Comparison of ENCODE assay signal across 8 mouse cellular contexts in the genomic region with DNA sequence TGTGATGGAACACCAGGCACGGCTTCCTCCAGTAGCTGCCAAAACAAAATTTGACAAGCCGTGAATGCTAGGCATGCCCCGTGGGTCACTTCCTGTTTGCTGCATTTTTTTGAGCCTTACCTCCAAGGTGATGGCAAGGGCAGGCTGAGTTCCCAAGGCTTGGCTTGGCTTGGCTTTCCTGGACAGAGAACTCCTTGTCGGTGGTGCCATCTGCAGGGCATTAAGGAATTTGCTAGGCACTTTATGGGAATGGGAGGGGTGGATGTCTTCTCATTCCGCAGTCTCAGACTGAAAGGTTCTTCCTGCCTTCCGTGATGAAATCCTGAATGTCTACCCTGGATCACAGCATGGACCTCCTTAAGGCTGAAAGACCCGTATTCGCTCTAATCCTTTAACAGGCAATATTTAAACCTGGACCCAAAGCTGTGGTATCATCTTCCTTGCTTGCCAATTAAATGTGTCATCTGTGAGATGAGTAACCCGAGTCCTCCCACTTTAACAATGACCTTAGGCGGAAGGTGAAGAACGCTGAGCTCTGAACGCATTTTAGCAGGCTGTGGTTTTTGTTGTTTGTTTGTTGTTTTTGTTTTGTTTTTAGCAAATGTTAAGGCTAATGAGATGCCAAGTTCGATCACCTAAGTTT. TPM values are rescaled to one million over a fixed set of nuclear protein-coding genes. Genes with fewer than 3 reads are reported as not detected.
DNase-seq lines count a peak whose midpoint lies in the region; ATAC-seq and TF ChIP-seq lines count a peak whose summit lies in the region.

No protein-coding gene starts in this region.

- no peak for TF ChIP-seq POLR2A in embryonic fibroblast, embryonic 13.5 days (IDR thresholded peaks at IDR 0.05; ENCODE audit: low read depth, low read length)
- no peak for TF ChIP-seq POLR2A in limb, embryonic 14.5 days (IDR thresholded peaks at IDR 0.05; ENCODE audit: borderline replicate concordance, extremely low read depth, insufficient read depth, insufficient read length)
- no peak for TF ChIP-seq POLR2A in testis, adult 2 months (IDR thresholded peaks at IDR 0.05; ENCODE audit: control insufficient read depth, low read depth, low read length)

- peaks cover 15% of the 10 kb centered on the region for H3K36me3 ChIP-seq in heart, embryonic 12.5 days
- H3K36me3 ChIP-seq in kidney, embryonic 14.5 days (ENCODE audit: control insufficient read depth, insufficient read depth, low read length): peaks cover 9% of the 10 kb centered on the region
- peaks cover 16% of the 10 kb centered on the region for H3K36me3 ChIP-seq in limb, embryonic 14.5 days (ENCODE audit: control insufficient read depth, insufficient read depth, low read length)
- no peaks in the 10 kb centered on the region; the same call in 1 of the 2 replicates for H3K36me3 ChIP-seq in testis, adult 2 months (ENCODE audit: control insufficient read depth, insufficient read depth, low read length)

- H3K27me3 ChIP-seq in heart, embryonic 12.5 days (replicated peaks): no peaks in the 10 kb centered on the region
- H3K27me3 ChIP-seq in kidney, embryonic 14.5 days (ENCODE audit: control insufficient read depth, insufficient read depth, low read length): no peaks in the 10 kb centered on the region
- no peaks in the 10 kb centered on the region for H3K27me3 ChIP-seq in limb, embryonic 14.5 days (ENCODE audit: control insufficient read depth, insufficient read depth, low read length)
- no peaks in the 10 kb centered on the region for H3K27me3 ChIP-seq in testis, adult 2 months (ENCODE audit: control insufficient read depth, insufficient read depth, low read length)

- DNase-seq in adrenal gland, postnatal 25 days: peak; percentile 69
- peak; percentile 88 for DNase-seq in limb, embryonic 14.5 days (ENCODE audit: low spot score)

- peaks cover 3% of the 10 kb centered on the region; the same call in 1 of the 2 replicates for H3K4me1 ChIP-seq in embryonic fibroblast, embryonic 13.5 days (ENCODE audit: control insufficient read depth, insufficient read depth, low read length)
- peaks cover 10% of the 10 kb centered on the region; the same call in 1 of the 2 replicates for H3K4me1 ChIP-seq in heart, embryonic 12.5 days (replicated peaks)
- peaks cover 7% of the 10 kb centered on the region; the same call in 1 of the 2 replicates for H3K4me1 ChIP-seq in kidney, embryonic 14.5 days (ENCODE audit: control insufficient read depth, insufficient read depth, low read length)
- peaks cover 6% of the 10 kb centered on the region; the same call in 1 of the 2 replicates for H3K4me1 ChIP-seq in limb, embryonic 14.5 days (ENCODE audit: control insufficient read depth, insufficient read depth, low read length)
- peaks cover 3% of the 10 kb centered on the region for H3K4me1 ChIP-seq in testis, adult 2 months (ENCODE audit: control insufficient read depth, insufficient read depth, low read length)

- WGBS in heart, embryonic 12.5 days: 16% methylated on average over 13 of the region's 13 CpGs
- WGBS in kidney, embryonic 14.5 days: 10% methylated on average over 13 of the region's 13 CpGs
- WGBS in limb, embryonic 14.5 days: 15% methylated on average over 13 of the region's 13 CpGs

- no peak overlapping the region for H3K4me3 ChIP-seq in embryonic fibroblast, embryonic 13.5 days (ENCODE audit: insufficient read depth, low read length)
- H3K4me3 ChIP-seq in heart, embryonic 12.5 days: no peak overlapping the region
- H3K4me3 ChIP-seq in kidney, embryonic 14.5 days (ENCODE audit: low read length): no peak overlapping the region
- no peak overlapping the region for H3K4me3 ChIP-seq in limb, embryonic 14.5 days (replicated peaks; ENCODE audit: low read length)
- no peak overlapping the region for H3K4me3 ChIP-seq in testis, adult 2 months (ENCODE audit: control insufficient read depth, low read depth, low read length)

- ATAC-seq in CD4-positive, CD25-positive, alpha-beta regulatory T cell, adult 4 months: peak; percentile 67
- peak; percentile 76 for ATAC-seq in heart, embryonic 12.5 days (ENCODE audit: insufficient number of reproducible peaks, low FRiP score)
- peak; percentile 70 for ATAC-seq in kidney, embryonic 14.5 days (ENCODE audit: low FRiP score, low TSS enrichment)
- peak; percentile 68; the same call in 1 of the 2 replicates for ATAC-seq in limb, embryonic 14.5 days (ENCODE audit: low FRiP score, low read depth)
- peak; percentile 66 for ATAC-seq in monocyte, adult 5-6 weeks (replicated peaks; ENCODE audit: insufficient number of reproducible peaks, low FRiP score, low TSS enrichment, poor library complexity, severe bottlenecking)

- no peak overlapping the region for H3K9ac ChIP-seq in heart, embryonic 12.5 days
- H3K9ac ChIP-seq in kidney, embryonic 14.5 days (ENCODE audit: low read depth, low read length): no peak overlapping the region
- no peak overlapping the region for H3K9ac ChIP-seq in limb, embryonic 14.5 days (ENCODE audit: low read depth, low read length, severe bottlenecking)

- H3K27ac ChIP-seq in embryonic fibroblast, embryonic 13.5 days (ENCODE audit: insufficient read depth, low read length): no peak overlapping the region
- H3K27ac ChIP-seq in heart, embryonic 12.5 days (ENCODE audit: poor library complexity, severe bottlenecking): peak overlapping the region; percentile 16; the same call in 1 of the 2 replicates
- no peak overlapping the region for H3K27ac ChIP-seq in kidney, embryonic 14.5 days (ENCODE audit: low read depth, low read length)
- H3K27ac ChIP-seq in limb, embryonic 14.5 days (replicated peaks; ENCODE audit: low read depth, low read length): no peak overlapping the region
- no peak overlapping the region for H3K27ac ChIP-seq in testis, adult 2 months (ENCODE audit: control insufficient read depth, insufficient read depth, low read depth, low read length)

- TF ChIP-seq CTCF in embryonic fibroblast, embryonic 13.5 days (IDR thresholded peaks at IDR 0.05; ENCODE audit: borderline replicate concordance, insufficient read depth, low read length): peak; percentile 52; the same call in 1 of the 2 replicates
- peak; percentile 39; the same call in 1 of the 2 replicates for TF ChIP-seq CTCF in testis, adult 2 months (IDR thresholded peaks at IDR 0.05; ENCODE audit: control insufficient read depth, insufficient read depth, insufficient replicate concordance, low read depth, low read length)

- no peaks in the 10 kb centered on the region for H3K9me3 ChIP-seq in heart, embryonic 12.5 days (replicated peaks)
- H3K9me3 ChIP-seq in kidney, embryonic 14.5 days (ENCODE audit: control insufficient read depth, low read length): no peaks in the 10 kb centered on the region
- no peaks in the 10 kb centered on the region for H3K9me3 ChIP-seq in limb, embryonic 14.5 days (ENCODE audit: control insufficient read depth, low read length)

- H3K4me2 ChIP-seq in heart, embryonic 12.5 days: peak overlapping the region; percentile 44
- H3K4me2 ChIP-seq in kidney, embryonic 14.5 days (replicated peaks; ENCODE audit: low read depth, low read length): 0 out of 2 replicates have a peak overlapping the region, but pooled peaks have one; percentile 10
- no peak overlapping the region for H3K4me2 ChIP-seq in limb, embryonic 14.5 days (replicated peaks; ENCODE audit: low read depth, low read length, severe bottlenecking)

RNA-seq across cellular contexts. Expression of gene Tuba1b, which starts 5.6 kb away (rescaled TPM):
- 100 to 1,000 TPM; 419 to 534 TPM for polyA plus RNA-seq in CD4-positive, CD25-positive, alpha-beta regulatory T cell, adult 4 months (2017; shearing (Covaris generic))
- total RNA-seq in adrenal gland, postnatal 25 days (2021): 285 and 323 TPM in 2 replicates
- 3,138 and 3,689 TPM in 2 replicates for polyA plus RNA-seq in embryonic fibroblast, embryonic 13.5 days (2011; ENCODE audit: insufficient read length, low read depth, missing spikeins)
- 1,481 and 1,517 TPM in 2 replicates for polyA plus RNA-seq in heart, embryonic 12.5 days (2016; fragmentation: Nextera tagmentation; extraction: Ambion mirVana)
- polyA plus RNA-seq in kidney, embryonic 14.5 days (2014; fragmentation: Nextera tagmentation; extraction: Ambion mirVana): 1,971 and 2,088 TPM in 2 replicates
- 2,384 and 3,894 TPM in 2 replicates for polyA plus RNA-seq in limb, embryonic 14.5 days (2012; rRNA removed)
- polyA plus RNA-seq in limb, embryonic 14.5 days (2014; fragmentation: Nextera tagmentation; extraction: Ambion mirVana): 1,587 and 1,605 TPM in 2 replicates
- 86.5 to 154 TPM (median 137 TPM) in 3 replicates for total RNA-seq in monocyte, adult 5-6 weeks (2017)
- 124 and 148 TPM in 2 replicates for polyA plus RNA-seq in testis, adult 2 months (2012; rRNA removed)

RNA-seq across cellular contexts. Expression of gene Lmbr1l, which starts 10.7 kb away (rescaled TPM):
- polyA plus RNA-seq in CD4-positive, CD25-positive, alpha-beta regulatory T cell, adult 4 months (2017; shearing (Covaris generic)): 10 to 100 TPM; 23.3 to 61.6 TPM
- total RNA-seq in adrenal gland, postnatal 25 days (2021): 25.2 and 30.5 TPM in 2 replicates
- polyA plus RNA-seq in embryonic fibroblast, embryonic 13.5 days (2011; ENCODE audit: insufficient read length, low read depth, missing spikeins): 11.3 and 14.7 TPM in 2 replicates
- 16.9 and 17.2 TPM in 2 replicates for polyA plus RNA-seq in heart, embryonic 12.5 days (2016; fragmentation: Nextera tagmentation; extraction: Ambion mirVana)
- 5.5 and 8.6 TPM in 2 replicates for polyA plus RNA-seq in kidney, embryonic 14.5 days (2014; fragmentation: Nextera tagmentation; extraction: Ambion mirVana)
- polyA plus RNA-seq in limb, embryonic 14.5 days (2012; rRNA removed): 66.8 and 145 TPM in 2 replicates
- polyA plus RNA-seq in limb, embryonic 14.5 days (2014; fragmentation: Nextera tagmentation; extraction: Ambion mirVana): 5.5 and 7.8 TPM in 2 replicates
- 54.7 to 97.4 TPM (median 92.2 TPM) in 3 replicates for total RNA-seq in monocyte, adult 5-6 weeks (2017)
- polyA plus RNA-seq in testis, adult 2 months (2012; rRNA removed): 478 and 581 TPM in 2 replicates

RNA-seq across cellular contexts. Expression of gene Gm49450, which starts 24.6 kb away (rescaled TPM):
- polyA plus RNA-seq in CD4-positive, CD25-positive, alpha-beta regulatory T cell, adult 4 months (2017; shearing (Covaris generic)): not detected
- total RNA-seq in adrenal gland, postnatal 25 days (2021): not detected in 2 replicates
- polyA plus RNA-seq in embryonic fibroblast, embryonic 13.5 days (2011; ENCODE audit: insufficient read length, low read depth, missing spikeins): 333 and 559 TPM in 2 replicates
- not detected in 2 replicates for polyA plus RNA-seq in heart, embryonic 12.5 days (2016; fragmentation: Nextera tagmentation; extraction: Ambion mirVana)
- polyA plus RNA-seq in kidney, embryonic 14.5 days (2014; fragmentation: Nextera tagmentation; extraction: Ambion mirVana): not detected in 2 replicates
- 15.1 and 159 TPM in 2 replicates for polyA plus RNA-seq in limb, embryonic 14.5 days (2012; rRNA removed)
- polyA plus RNA-seq in limb, embryonic 14.5 days (2014; fragmentation: Nextera tagmentation; extraction: Ambion mirVana): not detected in 2 replicates
- 12.2 to 56.4 TPM in 2 of 3 replicates, not detected in the other for total RNA-seq in monocyte, adult 5-6 weeks (2017)
- 2.3 and 2.4 TPM in 2 replicates for polyA plus RNA-seq in testis, adult 2 months (2012; rRNA removed)

RNA-seq across cellular contexts. Expression of gene Tuba1a, which starts 24.8 kb away (rescaled TPM):
- polyA plus RNA-seq in CD4-positive, CD25-positive, alpha-beta regulatory T cell, adult 4 months (2017; shearing (Covaris generic)): 100 to 1,000 TPM; 212 to 259 TPM
- total RNA-seq in adrenal gland, postnatal 25 days (2021): 81.5 and 90.9 TPM in 2 replicates
- polyA plus RNA-seq in embryonic fibroblast, embryonic 13.5 days (2011; ENCODE audit: insufficient read length, low read depth, missing spikeins): 1,082 and 1,134 TPM in 2 replicates
- polyA plus RNA-seq in heart, embryonic 12.5 days (2016; fragmentation: Nextera tagmentation; extraction: Ambion mirVana): 1,110 and 1,118 TPM in 2 replicates
- 891 and 921 TPM in 2 replicates for polyA plus RNA-seq in kidney, embryonic 14.5 days (2014; fragmentation: Nextera tagmentation; extraction: Ambion mirVana)
- polyA plus RNA-seq in limb, embryonic 14.5 days (2012; rRNA removed): 1,030 and 1,250 TPM in 2 replicates
- 1,263 and 1,288 TPM in 2 replicates for polyA plus RNA-seq in limb, embryonic 14.5 days (2014; fragmentation: Nextera tagmentation; extraction: Ambion mirVana)
- 79.8 to 96.7 TPM (median 88.2 TPM) in 3 replicates for total RNA-seq in monocyte, adult 5-6 weeks (2017)
- polyA plus RNA-seq in testis, adult 2 months (2012; rRNA removed): 77.2 and 93.1 TPM in 2 replicates

RNA-seq across cellular contexts. Expression of gene Dhh, which starts 30.4 kb away (rescaled TPM):
- polyA plus RNA-seq in CD4-positive, CD25-positive, alpha-beta regulatory T cell, adult 4 months (2017; shearing (Covaris generic)): not detected
- 1.1 and 2.4 TPM in 2 replicates for total RNA-seq in adrenal gland, postnatal 25 days (2021)
- polyA plus RNA-seq in embryonic fibroblast, embryonic 13.5 days (2011; ENCODE audit: insufficient read length, low read depth, missing spikeins): 0.14 and 0.27 TPM in 2 replicates
- polyA plus RNA-seq in heart, embryonic 12.5 days (2016; fragmentation: Nextera tagmentation; extraction: Ambion mirVana): 4.5 and 4.6 TPM in 2 replicates
- polyA plus RNA-seq in kidney, embryonic 14.5 days (2014; fragmentation: Nextera tagmentation; extraction: Ambion mirVana): 0.54 and 0.84 TPM in 2 replicates
- polyA plus RNA-seq in limb, embryonic 14.5 days (2012; rRNA removed): 1.4 and 2.0 TPM in 2 replicates
- 0.72 and 1.1 TPM in 2 replicates for polyA plus RNA-seq in limb, embryonic 14.5 days (2014; fragmentation: Nextera tagmentation; extraction: Ambion mirVana)
- 0.19 TPM in 1 of 3 replicates, not detected in the others for total RNA-seq in monocyte, adult 5-6 weeks (2017)
- 9.4 and 10.8 TPM in 2 replicates for polyA plus RNA-seq in testis, adult 2 months (2012; rRNA removed)
